Mouse (Mus musculus): ENCODE results near the gene Odf4. TPM values are rescaled to one million over a fixed set of nuclear protein-coding genes. Genes with fewer than 3 reads are reported as not detected.
"Not testable (repeated sequence)": the region's sequence is repeated elsewhere in the genome, so short reads cannot be mapped to it uniquely, and the experiment has no call there.

The Odf4 gene
- polyA plus RNA-seq, 1 experiment from 2014 or later, result 0.60 TPM

DNA sequence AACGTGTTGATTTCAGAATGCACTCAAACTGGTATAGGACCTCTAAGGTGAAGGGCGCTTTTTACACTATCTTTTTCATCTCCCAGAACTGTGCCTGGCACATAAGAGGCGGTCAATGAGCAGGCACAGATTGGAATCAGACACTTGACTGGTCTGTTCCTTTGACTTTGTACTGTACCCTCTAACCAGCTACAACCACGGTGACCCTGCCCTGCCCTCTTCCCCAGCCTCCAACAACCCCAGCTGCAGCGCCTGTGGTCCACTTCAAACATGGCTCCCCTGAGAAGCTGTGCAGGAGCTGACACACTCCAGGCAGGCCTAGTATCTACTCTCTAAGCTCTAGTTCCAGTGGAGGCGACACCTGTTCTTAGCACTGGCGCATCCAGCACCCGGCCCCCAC is 15.8 kb upstream of the Odf4 start:
- peaks cover 9% of the 10 kb centered on the region; the same call in 1 of the 2 replicates for H3K36me3 ChIP-seq
- H3K9me3 ChIP-seq, result no peaks in the 10 kb centered on the region
- H3K27me3 ChIP-seq, result 0 out of 2 replicates have a peak, but pooled peaks cover 10% of the 10 kb centered on the region
- H3K4me3 ChIP-seq, result no peak overlapping the region
- no peak overlapping the region for H3K9ac ChIP-seq
- WGBS, result 93% methylated on average over 8 of the region's 8 CpGs
- no peak overlapping the region for H3K4me2 ChIP-seq
- peaks cover 21% of the 10 kb centered on the region for H3K4me1 ChIP-seq (replicated peaks)
- ATAC-seq (ENCODE audit: low FRiP score), result no peak
- H3K27ac ChIP-seq, result no peak overlapping the region

DNA sequence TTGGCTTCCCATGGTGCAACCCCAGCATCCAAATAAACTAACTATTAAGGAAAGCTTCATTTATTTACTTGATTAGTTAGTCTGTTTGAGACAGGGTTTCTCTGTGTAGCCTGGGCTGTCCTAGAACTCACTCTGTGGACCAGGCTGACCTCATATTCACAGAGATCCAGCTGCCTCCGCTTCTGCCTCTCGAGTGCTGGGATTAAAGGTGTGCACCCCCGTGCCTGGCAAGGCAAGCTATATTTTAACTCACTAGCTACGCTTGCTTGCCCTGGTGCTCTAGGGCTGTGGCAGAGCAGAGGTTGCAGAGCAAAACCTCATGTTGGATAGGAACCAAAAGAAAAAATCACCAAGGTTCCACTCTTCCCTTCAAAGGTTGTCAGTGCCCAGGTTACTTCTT is 13.6 kb upstream of the Odf4 start:
- 55% methylated on average over 4 of the region's 4 CpGs for WGBS
- H3K9ac ChIP-seq, result peak overlapping the region; percentile 73
- H3K27ac ChIP-seq, result peak overlapping the region; percentile 86

GRCm38 (mm10) chr11:68939451-68940304 is 12.8 kb upstream of the Odf4 start:
- peak overlapping the region; percentile 73 for H3K9ac ChIP-seq
- peak; percentile 99 for ATAC-seq (ENCODE audit: low FRiP score)
- peak overlapping the region; percentile 51 for H3K4me3 ChIP-seq
- H3K4me2 ChIP-seq, result peak overlapping the region; percentile 76
- peaks cover 14% of the 10 kb centered on the region for H3K4me1 ChIP-seq (replicated peaks)
- 3% methylated on average over 16 of the region's 16 CpGs for WGBS
- peak overlapping the region; percentile 86 for H3K27ac ChIP-seq
- no peaks in the 10 kb centered on the region for H3K27me3 ChIP-seq
- H3K36me3 ChIP-seq, result peaks cover 6% of the 10 kb centered on the region; the same call in 1 of the 2 replicates
- H3K9me3 ChIP-seq, result no peaks in the 10 kb centered on the region

More for the DNA sequence above, 13.6 kb upstream of the Odf4 start:
- no peaks in the 10 kb centered on the region for H3K9me3 ChIP-seq
- peaks cover 17% of the 10 kb centered on the region for H3K4me1 ChIP-seq (replicated peaks)
- ATAC-seq (ENCODE audit: low FRiP score), result no peak
- peaks cover 9% of the 10 kb centered on the region; the same call in 1 of the 2 replicates for H3K36me3 ChIP-seq
- peak overlapping the region; percentile 76 for H3K4me2 ChIP-seq
- H3K27me3 ChIP-seq, result no peaks in the 10 kb centered on the region
- H3K4me3 ChIP-seq, result peak overlapping the region; percentile 51

DNA sequence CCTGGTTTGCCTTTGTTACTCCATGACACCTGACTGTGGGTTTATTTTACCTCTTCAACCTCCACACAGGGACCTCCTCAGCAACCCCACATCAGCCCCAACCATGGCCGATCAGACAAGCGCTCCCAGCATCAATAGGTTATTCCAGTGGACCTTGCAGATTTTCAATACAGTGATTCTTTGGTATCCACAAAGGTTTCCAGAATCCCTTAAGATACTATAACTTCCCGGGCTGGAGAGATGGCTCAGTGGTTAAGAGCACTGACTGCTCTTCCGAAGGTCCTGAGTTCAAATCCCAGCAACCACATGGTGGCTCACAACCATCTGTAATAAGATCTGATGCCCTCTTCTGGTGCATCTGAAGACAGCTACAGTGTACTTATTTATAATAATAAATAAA is 10.1 kb upstream of the Odf4 start:
- H3K27ac ChIP-seq; H3K9me3 ChIP-seq; H3K36me3 ChIP-seq; H3K4me2 ChIP-seq; H3K27me3 ChIP-seq; H3K4me3 ChIP-seq; ATAC-seq (ENCODE audit: low FRiP score); H3K9ac ChIP-seq: not testable (repeated sequence)
- WGBS, result 85% methylated on average over 4 of the region's 4 CpGs
- peaks cover 19% of the 10 kb centered on the region for H3K4me1 ChIP-seq (replicated peaks)

DNA sequence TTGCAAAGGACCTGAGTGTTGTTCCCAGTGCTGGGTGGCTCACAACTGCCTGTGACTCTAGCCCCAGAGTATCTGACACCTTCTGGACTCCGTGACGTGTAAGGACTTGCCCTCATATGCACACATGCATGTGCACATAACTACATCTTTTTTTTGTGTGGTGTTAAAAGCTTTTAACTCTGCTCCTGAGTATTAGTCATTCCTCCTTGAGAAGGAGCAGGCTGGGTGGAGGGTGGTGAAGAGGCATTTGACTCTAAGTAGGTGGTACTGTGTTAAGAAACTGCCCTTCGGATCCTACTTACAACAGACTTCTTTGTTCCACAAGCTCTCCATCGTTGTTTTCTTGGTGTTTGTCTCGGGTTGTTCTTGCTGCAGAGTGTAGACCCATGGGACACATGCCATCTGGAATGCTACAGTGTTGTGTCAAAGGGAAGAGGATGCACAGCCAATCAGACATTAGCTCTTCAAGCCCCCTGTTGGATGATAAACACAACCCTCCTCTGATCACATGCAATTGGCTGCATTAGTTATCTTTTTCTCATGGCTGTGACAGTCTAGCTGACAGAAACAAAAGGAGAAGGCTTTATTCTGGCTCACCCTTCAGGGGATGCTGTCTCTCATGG is 7.1 kb upstream of the Odf4 start:
- H3K4me3 ChIP-seq, result no peak overlapping the region
- no peak overlapping the region for H3K9ac ChIP-seq
- 0 out of 2 replicates have a peak, but pooled peaks cover 6% of the 10 kb centered on the region for H3K4me1 ChIP-seq (replicated peaks)
- no peaks in the 10 kb centered on the region for H3K36me3 ChIP-seq
- peak overlapping the region; percentile 58 for H3K27ac ChIP-seq
- no peaks in the 10 kb centered on the region for H3K27me3 ChIP-seq
- H3K4me2 ChIP-seq, result no peak overlapping the region
- 73% methylated on average over 5 of the region's 5 CpGs for WGBS
- ATAC-seq (ENCODE audit: low FRiP score), result peak; percentile 66
- no peaks in the 10 kb centered on the region for H3K9me3 ChIP-seq

DNA sequence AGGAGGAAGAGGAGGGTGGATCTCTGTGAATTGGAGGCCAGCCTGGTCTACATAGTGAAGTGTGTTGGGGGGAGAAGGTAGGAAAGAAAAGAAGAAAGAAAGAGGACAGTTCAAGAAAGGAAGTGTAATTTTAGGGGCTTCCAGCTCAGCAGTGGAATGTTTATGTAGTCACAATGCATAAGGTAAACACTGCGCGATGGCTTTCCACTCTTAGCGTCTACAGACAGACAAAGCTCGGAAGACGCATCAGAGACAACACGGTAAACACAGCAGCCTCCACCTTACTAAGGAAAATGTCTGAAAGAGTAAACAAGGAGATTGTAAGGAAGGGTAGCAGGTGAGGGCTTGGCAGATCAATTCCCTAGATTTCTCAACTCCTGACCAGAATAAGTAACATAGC is 3.1 kb upstream of the Odf4 start:
- WGBS, result 89% methylated on average over 6 of the region's 6 CpGs
- ATAC-seq (ENCODE audit: low FRiP score), result no peak
- Histone ChIP-seq H3K36me3 (no peaks in the 10 kb centered on the region), H3K27me3 (peaks cover 10% of the 10 kb centered on the region; the same call in 1 of the 2 replicates), H3K27ac (no peak overlapping the region), H3K4me1 (replicated peaks) (0 out of 2 replicates have a peak, but pooled peaks cover 6% of the 10 kb centered on the region), H3K9ac (no peak overlapping the region), H3K4me3 (no peak overlapping the region), H3K4me2 (no peak overlapping the region), H3K9me3 (no peaks in the 10 kb centered on the region)

GRCm38 (mm10) chr11:68924749-68925148 is 2.1 kb downstream of the Odf4 start:
- Histone ChIP-seq H3K4me2 (no peak overlapping the region), H3K9me3 (no peaks in the 10 kb centered on the region), H3K27me3 (peaks cover 10% of the 10 kb centered on the region; the same call in 1 of the 2 replicates), H3K27ac (no peak overlapping the region), H3K36me3 (no peaks in the 10 kb centered on the region), H3K4me1 (replicated peaks) (peaks cover 7% of the 10 kb centered on the region), H3K4me3 (no peak overlapping the region), H3K9ac (no peak overlapping the region)
- 88% methylated on average over 2 of the region's 2 CpGs for WGBS
- ATAC-seq (ENCODE audit: low FRiP score), result no peak

GRCm38 (mm10) chr11:68923191-68923590 is 3.7 kb downstream of the Odf4 start:
- Histone ChIP-seq H3K4me2 (no peak overlapping the region), H3K27ac (no peak overlapping the region), H3K27me3 (peaks cover 10% of the 10 kb centered on the region; the same call in 1 of the 2 replicates), H3K9ac (no peak overlapping the region), H3K9me3 (no peaks in the 10 kb centered on the region), H3K4me3 (no peak overlapping the region), H3K36me3 (no peaks in the 10 kb centered on the region), H3K4me1 (replicated peaks) (peaks cover 7% of the 10 kb centered on the region)
- ATAC-seq (ENCODE audit: low FRiP score), result no peak
- 69% methylated on average over 3 of the region's 3 CpGs for whole genome bisulfite sequencing

DNA sequence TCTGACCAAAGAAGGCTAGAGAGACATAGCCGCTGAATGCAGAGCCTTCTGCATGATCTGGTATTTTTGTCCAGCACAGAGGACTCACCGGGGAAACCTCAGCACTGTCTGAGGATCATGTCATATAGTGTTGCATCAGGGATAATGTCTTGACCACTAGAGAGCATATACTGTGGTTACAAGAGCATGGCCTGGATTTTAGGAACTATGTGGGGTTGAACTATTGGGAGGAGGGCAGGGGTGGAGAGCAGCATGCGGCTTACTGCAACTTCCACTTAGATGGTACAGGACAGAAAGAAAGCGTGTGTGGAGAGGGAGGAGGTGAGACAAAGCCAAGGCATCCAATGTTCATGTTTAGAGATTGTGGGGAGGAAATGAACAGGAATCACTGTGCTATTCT is 12.3 kb downstream of the Odf4 start:
- Histone ChIP-seq H3K4me2 (no peak overlapping the region), H3K4me1 (replicated peaks) (no peaks in the 10 kb centered on the region), H3K27ac (no peak overlapping the region), H3K9ac (no peak overlapping the region), H3K4me3 (no peak overlapping the region), H3K9me3 (no peaks in the 10 kb centered on the region), H3K27me3 (no peaks in the 10 kb centered on the region), H3K36me3 (no peaks in the 10 kb centered on the region)
- 95% methylated on average over 4 of the region's 4 CpGs for WGBS
- ATAC-seq (ENCODE audit: low FRiP score), result no peak

DNA sequence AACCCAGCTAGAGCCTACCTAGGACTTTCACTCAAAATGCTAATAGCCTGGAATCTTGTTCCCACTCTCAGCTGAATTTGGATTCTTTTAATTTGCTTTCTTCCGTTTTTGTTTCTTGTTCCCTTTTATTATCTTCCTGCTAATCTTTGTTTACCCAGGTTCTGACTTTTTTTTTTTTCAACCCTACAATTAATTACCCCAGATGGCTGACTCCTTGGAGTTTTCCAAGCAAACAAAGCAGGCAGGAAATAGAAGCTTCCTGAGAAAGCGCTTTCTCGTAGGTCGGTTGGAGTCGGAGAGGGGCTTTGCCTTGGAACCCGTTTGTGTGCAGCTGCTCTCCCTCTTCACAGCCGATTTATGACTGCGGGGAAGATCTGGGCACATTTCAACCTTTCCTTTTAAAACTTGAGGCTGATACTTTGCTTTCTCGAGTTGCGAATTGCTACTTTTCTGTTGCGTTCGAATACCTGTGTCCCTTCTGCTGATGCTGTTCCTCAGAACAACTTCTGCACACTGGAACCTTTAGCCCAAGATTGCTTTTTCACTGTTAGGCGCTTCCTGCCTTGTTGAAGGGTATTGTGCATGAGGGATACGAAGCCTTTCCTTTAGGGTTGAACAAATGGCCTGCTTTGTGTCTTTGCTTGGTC is 15.2 kb downstream of the Odf4 start:
- no peaks in the 10 kb centered on the region for H3K27me3 ChIP-seq
- no peak overlapping the region for H3K27ac ChIP-seq
- H3K9me3 ChIP-seq, result no peaks in the 10 kb centered on the region
- no peak overlapping the region for H3K4me2 ChIP-seq
- ATAC-seq (ENCODE audit: low FRiP score), result no peak
- no peak overlapping the region for H3K4me3 ChIP-seq
- 67% methylated on average over 14 of the region's 14 CpGs for WGBS
- H3K4me1 ChIP-seq (replicated peaks), result no peaks in the 10 kb centered on the region
- H3K9ac ChIP-seq, result no peak overlapping the region
- peaks cover 12% of the 10 kb centered on the region for H3K36me3 ChIP-seq

DNA sequence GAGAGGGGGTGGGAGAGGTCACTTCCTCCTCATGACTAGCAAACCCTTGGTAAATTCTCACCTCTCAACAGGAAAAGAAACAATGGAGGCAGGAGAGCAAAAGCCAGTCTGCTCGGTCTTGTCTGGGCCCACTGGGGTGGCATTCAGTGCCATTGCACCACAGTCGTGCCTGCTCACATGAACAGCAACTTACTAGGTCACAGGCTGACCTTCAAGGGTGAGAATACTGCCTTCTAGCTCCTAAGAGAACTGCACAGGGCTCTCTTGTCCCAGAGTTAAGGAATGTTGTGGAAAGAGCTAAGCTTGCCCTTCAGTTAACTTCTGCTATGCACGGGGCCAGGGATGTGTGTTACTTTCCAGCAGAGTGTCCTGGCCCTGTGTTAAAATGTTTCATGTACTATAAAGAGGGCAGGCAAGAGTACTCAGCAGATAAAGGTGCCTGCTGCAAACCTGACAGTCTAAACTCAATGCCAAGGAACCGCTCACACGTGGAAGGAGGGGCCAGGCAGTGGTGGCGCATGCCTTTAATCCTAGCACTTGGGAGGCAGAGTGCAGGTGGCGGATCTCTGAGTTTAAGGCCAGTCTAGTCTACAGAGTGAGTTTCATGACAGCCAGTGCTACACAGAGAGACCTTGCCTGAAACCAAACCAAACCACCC is 17.9 kb downstream of the Odf4 start:
- Histone ChIP-seq H3K9me3 (no peaks in the 10 kb centered on the region), H3K27ac (no peak overlapping the region), H3K4me3 (no peak overlapping the region), H3K4me2 (no peak overlapping the region), H3K27me3 (no peaks in the 10 kb centered on the region), H3K9ac (no peak overlapping the region), H3K36me3 (peaks cover 38% of the 10 kb centered on the region), H3K4me1 (replicated peaks) (no peaks in the 10 kb centered on the region)
- no peak for ATAC-seq (ENCODE audit: low FRiP score)
- WGBS, result 60% methylated on average over 7 of the region's 7 CpGs

GRCm38 (mm10) chr11:68907251-68907650 is 19.6 kb downstream of the Odf4 start:
- H3K36me3 ChIP-seq, result peaks cover 51% of the 10 kb centered on the region
- H3K9me3 ChIP-seq, result no peaks in the 10 kb centered on the region
- H3K27me3 ChIP-seq, result no peaks in the 10 kb centered on the region
- H3K27ac ChIP-seq, result no peak overlapping the region
- ATAC-seq (ENCODE audit: low FRiP score), result no peak
- H3K4me2 ChIP-seq, result no peak overlapping the region
- H3K9ac ChIP-seq, result no peak overlapping the region
- H3K4me3 ChIP-seq, result no peak overlapping the region
- 81% methylated on average over 3 of the region's 3 CpGs for WGBS
- H3K4me1 ChIP-seq (replicated peaks), result peaks cover 10% of the 10 kb centered on the region
